Mouse (Mus musculus) effector memory CD4-positive, alpha-beta T cell, adult 5 months (primary cell): Measurements from ENCODE around the gene Tmem167b. TPM values are rescaled to one million over a fixed set of nuclear protein-coding genes. Genes with fewer than 3 reads are reported as not detected.

Experiments
- polyA plus RNA-seq: library from polyadenylated mRNA; unstranded; fragments of 100-300 nt; shearing (Covaris generic); gene quantifications from one replicate; pipeline ENCODE4 v1.2.1, GENCODE M21; 2017

The Tmem167b gene
- 49.6 TPM for polyA plus RNA-seq

GRCm38 (mm10) chr3:108562133-108562730 is at the start of gene Tmem167b:
TSS of gene Tmem167b (minus strand) at chr3:108562466.

GRCm38 (mm10) chr3:108590786-108591529 is 28.7 kb upstream of the Tmem167b start, which contains the start of gene Wdr47:
TSS of gene Wdr47 (plus strand) at chr3:108591279.

GRCm38 (mm10) chr3:108571443-108572294 is 9.4 kb upstream of the Tmem167b start, which contains the start of gene Taf13:
TSS of gene Taf13 (plus strand) at chr3:108571698.

GRCm38 (mm10) chr3:108536517-108537260 is 25.6 kb downstream of the Tmem167b start, which contains the start of gene 5330417C22Rik:
TSS of gene 5330417C22Rik (minus strand) at chr3:108536536.

GRCm38 (mm10) chr3:108533951-108534350 is 28.3 kb downstream of the Tmem167b start, which contains the start of gene 1700013F07Rik:
TSS of gene 1700013F07Rik (plus strand) at chr3:108534150.

Other genes starting within 250 kb of the Tmem167b start
- not detected for gene Mybphl, start 197.6 kb downstream of the Tmem167b start, polyA plus RNA-seq
- 0.34 TPM for gene Psrc1, start 178.6 kb downstream of the Tmem167b start, polyA plus RNA-seq
- gene Celsr2, start 146.9 kb downstream of the Tmem167b start, polyA plus RNA-seq = 0.51 TPM
- gene Sars, start 117.3 kb downstream of the Tmem167b start, polyA plus RNA-seq = 119 TPM
- gene 1700013F07Rik, start 28.3 kb downstream of the Tmem167b start, polyA plus RNA-seq = not detected
- gene 5330417C22Rik, start 25.9 kb downstream of the Tmem167b start, polyA plus RNA-seq = 0.22 TPM
- 31.5 TPM for gene Taf13, start 9.2 kb upstream of the Tmem167b start, polyA plus RNA-seq
- 22.0 TPM for gene Wdr47, start 28.8 kb upstream of the Tmem167b start, polyA plus RNA-seq
- gene Clcc1, start 91.4 kb upstream of the Tmem167b start, polyA plus RNA-seq = 38.4 TPM
- 7.1 TPM for gene Gpsm2, start 159.8 kb upstream of the Tmem167b start, polyA plus RNA-seq
- not detected for gene Aknad1, start 177.2 kb upstream of the Tmem167b start, polyA plus RNA-seq